Mouse (Mus musculus) gastrocnemius, postnatal 25 days (tissue): ENCODE measurements around the gene Col4a4. TPM values are rescaled to one million over a fixed set of nuclear protein-coding genes. Genes with fewer than 3 reads are reported as not detected.

Source experiments
- DNase-seq: peaks from one replicate; pipeline ENCODE4 v3.0.0; 2022
- long read RNA-seq, 2 experiments: library from polyadenylated mRNA; stranded (forward); transcript quantifications; one replicate each; pipeline ENCODE4 v2.0.0; 2021
- total RNA-seq, 2 experiments: library from RNA; stranded (reverse); gene quantifications; 1 replicate in 1 of 2; 2 replicates in 1 of 2; pipeline ENCODE4 v1.2.3; 2021

The Col4a4 gene
- total RNA-seq, result 1 to 10 TPM; 1.6 to 1.7 TPM
- long read RNA-seq, experiment 1, partial matches to known transcripts, result 0 of 2 reads
- long read RNA-seq, experiment 1, other reads (novel, unspliced or antisense), result 2 of 2 reads
- long read RNA-seq, experiment 2, partial matches to known transcripts, result 0 of 1 reads
- long read RNA-seq, experiment 2, other reads (novel, unspliced or antisense), result 1 of 1 reads

- peak; percentile 43 for DNase-seq
These were observed at the start of gene Col4a4, which contains the start of gene Col4a3 for GRCm38 (mm10) chr1:82586713-82587399. Gene Col4a4 (minus strand): TSS chr1:82586849. Gene Col4a3 (plus strand): TSS chr1:82586921.

- peak; percentile 13 for DNase-seq
These were observed 49.7 kb upstream of the Col4a4 start for GRCm38 (mm10) chr1:82636321-82636720.

- DNase-seq, result no peak
These were observed 48.6 kb upstream of the Col4a4 start for GRCm38 (mm10) chr1:82635254-82635620.

- peak; percentile 73 for DNase-seq
These were observed 48.0 kb upstream of the Col4a4 start for GRCm38 (mm10) chr1:82634545-82635253.

- no peak for DNase-seq
These were observed 44.6 kb upstream of the Col4a4 start for GRCm38 (mm10) chr1:82631169-82631792.

- no peak for DNase-seq
These were observed 42.8 kb upstream of the Col4a4 start for GRCm38 (mm10) chr1:82629495-82629894.

GRCm38 (mm10) chr1:82627652-82628051 is 41.0 kb upstream of the Col4a4 start:
- no peak for DNase-seq

- DNase-seq, result no peak
These were observed 38.8 kb upstream of the Col4a4 start for GRCm38 (mm10) chr1:82625474-82625873.

- no peak for DNase-seq
These were observed 38.3 kb upstream of the Col4a4 start for GRCm38 (mm10) chr1:82624934-82625333.

- DNase-seq, result no peak
These were observed 33.3 kb upstream of the Col4a4 start for GRCm38 (mm10) chr1:82619981-82620380.

- DNase-seq, result no peak
These were observed 31.9 kb upstream of the Col4a4 start for GRCm38 (mm10) chr1:82618592-82618991.

GRCm38 (mm10) chr1:82618001-82618400 is 31.4 kb upstream of the Col4a4 start:
- DNase-seq, result no peak

- no peak for DNase-seq
These were observed 25.5 kb upstream of the Col4a4 start for GRCm38 (mm10) chr1:82612061-82612660.

- DNase-seq, result no peak
These were observed 22.1 kb upstream of the Col4a4 start for GRCm38 (mm10) chr1:82608646-82609262.

- no peak for DNase-seq
These were observed 19.2 kb upstream of the Col4a4 start for GRCm38 (mm10) chr1:82605856-82606255.

GRCm38 (mm10) chr1:82605347-82605746 is 18.7 kb upstream of the Col4a4 start:
- no peak for DNase-seq

- DNase-seq, result no peak
These were observed 16.7 kb upstream of the Col4a4 start for GRCm38 (mm10) chr1:82603198-82603950.

- DNase-seq, result no peak
These were observed 10.4 kb upstream of the Col4a4 start for GRCm38 (mm10) chr1:82596864-82597596.

GRCm38 (mm10) chr1:82590266-82590665 is 3.6 kb upstream of the Col4a4 start:
- no peak for DNase-seq

- no peak for DNase-seq
These were observed 668 bp downstream of the Col4a4 start for GRCm38 (mm10) chr1:82585981-82586380.
